Mouse (Mus musculus) Patski (cell line): Measurements from ENCODE around the gene Mki67. TPM values are rescaled to one million over a fixed set of nuclear protein-coding genes. Genes with fewer than 3 reads are reported as not detected.

Experiments
- ATAC-seq: fragments of 100-300 bp; one replicate; pipeline ENCODE4 v1.8.0; 2021
- CTCF ChIA-PET: fragments of 350-600 bp; sonication (Branson Sonifier 250); formaldehyde crosslinking; loops from one replicate; lab custom pipeline; 2022; ENCODE audit warnings: inconsistent platforms; lab: Charles Lee
- POLR2A ChIA-PET: fragments of 350-600 bp; sonication (Branson Sonifier 250); formaldehyde crosslinking; loops from one replicate; lab custom pipeline; 2022; ENCODE audit warnings: antibody characterized with exemption, inconsistent platforms; lab: Charles Lee
- DNase-seq: peaks from one replicate; pipeline ENCODE4 v3.0.0-alpha.2; 2011; ENCODE audit warnings: low read depth, low spot score
- H3K27me3 ChIP-seq: fragments of 371-371 bp; one replicate; pipeline ENCODE4 v1.5.1; 2021
- CTCF ChIP-seq: fragments of 100-300 bp; IDR thresholded peaks from one replicate; pipeline ENCODE4 v1.5.1; 2021
- in situ Hi-C: fragments of 300-500 bp; cut with MboI; formaldehyde crosslinking; loops from 3 replicates; pipeline ENCODE4 v1.11.1; 2018; ENCODE audit warnings: low pct_unique_long_range_greater_than_20kb, mixed read lengths
- polyA plus RNA-seq: library from polyadenylated mRNA; unstranded; gene quantifications from one replicate; pipeline ENCODE4 v1.2.3, GENCODE M21; 2021

Gene Mki67
- polyA plus RNA-seq, result 39.6 TPM

- CTCF ChIA-PET, result interaction anchor here (0.8 kb wide), 1 partner anchor 20 kb away, joined by 3 read pairs; no protein-coding TSS in a partner anchor
- no peak for TF ChIP-seq CTCF
- in situ Hi-C loops, result no loop called here
- ATAC-seq, result peak; percentile 48
- DNase-seq, result no peak
- POLR2A ChIA-PET, result interaction anchor here (0.6 kb wide), 1 partner anchor 32 kb away, joined by 3 read pairs; no protein-coding TSS in a partner anchor
- H3K27me3 ChIP-seq, result no peaks in the 10 kb centered on the region
Measured at GRCm38 (mm10) chr7:135715642-135716444, at the start of gene Mki67. TSS of gene Mki67 (minus strand) at chr7:135716361.

DNA sequence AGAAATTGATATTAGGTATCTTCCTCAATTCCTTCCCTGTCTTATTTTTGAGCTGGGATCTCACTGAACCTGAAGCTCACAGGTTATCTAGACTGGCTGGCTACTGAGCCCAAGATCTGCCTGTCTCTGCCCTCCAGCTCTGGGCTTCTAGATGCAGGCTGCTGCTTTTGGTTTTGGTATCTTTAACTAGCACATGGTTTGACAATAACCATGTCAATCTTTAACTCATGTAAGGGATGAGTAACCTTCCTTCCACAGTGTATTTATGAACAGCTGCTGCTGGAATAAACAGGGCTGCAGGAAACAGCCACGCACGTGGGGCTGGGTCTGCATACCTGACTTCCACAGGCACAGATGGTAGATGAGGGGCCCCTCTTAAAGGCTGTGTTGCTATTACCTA lies 47.1 kb upstream of the Mki67 start:
- in situ Hi-C loops, result no loop called here
- ChIA-PET CTCF (no interaction called here), POLR2A (no interaction called here)
- no peaks in the 10 kb centered on the region for H3K27me3 ChIP-seq
- DNase-seq (no peak), ATAC-seq (no peak)
- no peak for TF ChIP-seq CTCF

- no peak for TF ChIP-seq CTCF
- ChIA-PET POLR2A (interaction anchor here (0.6 kb wide), 1 partner anchor 582 kb away, joined by 3 read pairs; no protein-coding TSS in a partner anchor), CTCF (interaction anchor here (1.1 to 2.6 kb wide), 3 partner anchors 9 to 17 kb away, joined by 3 to 8 read pairs (median 6); no protein-coding TSS in a partner anchor)
- H3K27me3 ChIP-seq, result peaks cover 21% of the 10 kb centered on the region
- no peak for ATAC-seq
- DNase-seq, result no peak
- in situ Hi-C loops, result no loop called here
Measured at GRCm38 (mm10) chr7:135758754-135759510, 42.8 kb upstream of the Mki67 start.

GRCm38 (mm10) chr7:135758171-135758570 lies 42.0 kb upstream of the Mki67 start:
- no peak for TF ChIP-seq CTCF
- ChIA-PET POLR2A (interaction anchor here (0.6 to 0.8 kb wide), 2 partner anchors 270 to 582 kb away, joined by 3 read pairs; no protein-coding TSS in a partner anchor), CTCF (interaction anchor here (1.3 to 2.6 kb wide), 2 partner anchors 11 to 16 kb away, joined by 3 to 8 read pairs; no protein-coding TSS in a partner anchor)
- in situ Hi-C loops, result no loop called here
- ATAC-seq, result no peak
- peaks cover 21% of the 10 kb centered on the region for H3K27me3 ChIP-seq
- no peak for DNase-seq

DNA sequence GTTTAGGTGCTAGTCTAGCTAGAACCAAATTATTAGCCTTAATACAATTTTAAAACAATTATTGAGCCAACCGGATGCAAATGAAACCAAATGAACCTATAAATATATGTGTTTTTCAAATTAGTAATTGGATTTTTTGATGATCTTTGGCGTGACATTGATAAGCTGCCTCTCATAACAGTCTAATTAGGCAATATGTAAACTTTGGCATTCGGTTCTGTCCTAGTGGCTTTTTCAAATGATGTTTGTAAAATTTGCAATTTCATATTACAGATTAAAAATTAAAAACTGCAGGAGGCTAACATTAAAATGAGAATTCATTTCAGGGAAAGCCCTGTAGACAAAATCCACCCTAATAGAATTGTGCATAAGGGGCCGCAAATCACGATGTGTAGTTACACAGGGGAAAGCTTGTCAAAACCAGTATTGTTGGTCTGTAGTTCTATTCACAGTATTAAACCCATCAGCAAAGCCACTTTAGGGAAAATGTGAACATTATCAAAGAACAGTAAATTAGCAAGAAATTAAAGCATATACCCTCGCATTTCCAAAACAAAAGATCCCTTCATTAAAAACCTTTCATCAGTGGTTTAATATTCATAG lies 40.9 kb upstream of the Mki67 start:
- in situ Hi-C loops, result no loop called here
- CTCF ChIA-PET, result interaction anchor here (1.4 kb wide), 1 partner anchor 12 kb away, joined by 5 read pairs; no protein-coding TSS in a partner anchor
- ATAC-seq, result no peak
- POLR2A ChIA-PET, result interaction anchor here (0.8 kb wide), 1 partner anchor 268 kb away, joined by 3 read pairs; no protein-coding TSS in a partner anchor
- TF ChIP-seq CTCF, result no peak
- H3K27me3 ChIP-seq, result peaks cover 21% of the 10 kb centered on the region
- no peak for DNase-seq

DNA sequence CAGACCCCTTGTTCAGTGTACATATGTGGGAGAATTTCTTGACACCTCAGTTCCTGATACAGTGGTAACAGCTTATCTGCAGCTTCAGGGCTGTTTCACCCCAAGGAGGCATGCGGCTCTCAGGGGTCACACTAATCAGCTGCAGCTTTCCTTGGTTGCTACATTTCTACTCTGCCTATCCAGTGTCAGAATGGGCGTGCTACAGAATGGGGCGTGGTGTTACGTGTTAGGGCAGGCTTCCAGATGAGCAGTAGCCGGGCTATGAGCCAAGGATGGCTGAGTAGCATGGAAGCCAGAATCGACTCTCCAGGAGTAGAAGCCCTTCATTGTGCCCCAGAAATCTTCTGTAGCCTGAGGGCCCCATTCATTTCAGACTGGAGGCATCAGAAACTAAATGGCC lies 32.8 kb upstream of the Mki67 start:
- peaks cover 3% of the 10 kb centered on the region for H3K27me3 ChIP-seq
- TF ChIP-seq CTCF, result no peak
- ChIA-PET POLR2A (no interaction called here), CTCF (interaction anchor here (5.5 kb wide), 1 partner anchor 13 kb away, joined by 28 read pairs; no protein-coding TSS in a partner anchor)
- in situ Hi-C loops, result no loop called here
- ATAC-seq, result no peak
- no peak for DNase-seq

- POLR2A ChIA-PET, result no interaction called here
- in situ Hi-C loops, result no loop called here
- DNase-seq, result no peak
- CTCF ChIA-PET, result interaction anchor here (1.7 to 5.5 kb wide), 2 partner anchors 11 kb away, joined by 3 to 28 read pairs; no protein-coding TSS in a partner anchor
- peaks cover 3% of the 10 kb centered on the region for H3K27me3 ChIP-seq
- ATAC-seq, result no peak
- no peak for TF ChIP-seq CTCF
Measured at GRCm38 (mm10) chr7:135747072-135747471, 30.9 kb upstream of the Mki67 start.

DNA sequence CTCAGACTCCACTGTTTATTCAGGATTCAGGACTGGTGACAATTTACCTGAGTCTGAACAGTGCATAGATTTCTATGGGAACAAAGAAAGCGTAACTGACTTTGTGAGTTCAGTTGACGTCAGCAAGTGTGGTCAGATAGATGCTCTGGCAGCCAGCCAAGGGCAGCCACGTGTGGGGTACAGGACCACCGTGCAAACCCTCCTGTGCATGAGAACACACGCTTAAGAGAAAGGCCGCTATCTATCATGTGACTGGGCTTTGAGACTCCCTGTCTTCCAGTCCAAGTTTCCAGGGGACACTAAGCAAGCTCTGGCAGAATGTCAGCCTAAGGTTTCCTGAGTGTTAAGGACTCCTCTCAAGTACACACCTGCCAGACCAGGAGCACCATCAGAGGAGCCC lies 30.4 kb upstream of the Mki67 start:
- in situ Hi-C loops, result no loop called here
- CTCF ChIA-PET, result interaction anchor here (1.7 to 5.5 kb wide), 2 partner anchors 10 to 12 kb away, joined by 3 to 28 read pairs; no protein-coding TSS in a partner anchor
- H3K27me3 ChIP-seq, result peaks cover 3% of the 10 kb centered on the region
- ATAC-seq (no peak), DNase-seq (no peak)
- TF ChIP-seq CTCF, result no peak
- POLR2A ChIA-PET, result no interaction called here

GRCm38 (mm10) chr7:135745091-135745490 lies 28.9 kb upstream of the Mki67 start:
- in situ Hi-C loops, result no loop called here

DNA sequence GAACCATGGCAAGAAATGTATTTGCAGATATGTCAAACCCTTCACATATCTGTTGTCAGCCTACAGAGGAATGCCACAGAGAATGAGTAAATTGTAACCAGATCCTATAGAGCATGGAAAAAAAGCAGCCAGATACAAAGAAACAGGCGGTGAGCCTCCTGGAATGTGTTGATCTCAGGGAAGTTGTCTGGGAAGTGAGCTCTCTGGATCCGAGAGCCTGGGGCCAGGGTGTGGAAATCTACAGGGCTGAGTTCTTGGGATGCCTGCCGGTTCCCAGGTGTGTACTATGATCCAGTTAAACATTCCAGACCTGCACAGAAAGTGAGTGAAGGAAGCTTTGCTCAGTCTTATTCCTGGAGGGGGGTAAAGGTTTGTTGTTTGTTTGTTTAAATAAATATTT lies 24.3 kb upstream of the Mki67 start:
- peaks cover 3% of the 10 kb centered on the region for H3K27me3 ChIP-seq
- ATAC-seq (no peak), DNase-seq (no peak)
- ChIA-PET POLR2A (no interaction called here), CTCF (no interaction called here)
- in situ Hi-C loops, result no loop called here
- TF ChIP-seq CTCF, result no peak

More at GRCm38 (mm10) chr7:135745091-135745490, 28.9 kb upstream of the Mki67 start:
- no peak for TF ChIP-seq CTCF
- DNase-seq (no peak), ATAC-seq (no peak)
- POLR2A ChIA-PET, result no interaction called here
- peaks cover 3% of the 10 kb centered on the region for H3K27me3 ChIP-seq
- CTCF ChIA-PET, result no interaction called here
